Mouse (Mus musculus): ENCODE measurements at regions not wholly inside any gene's neighbourhood (a gene's known extent, or its start where the extent isn't known, plus 50 kb on each side); places are given as distances from the start of the nearest gene placed in this dataset.

- in situ Hi-C loops (cut with MboI; ENCODE audit: unreplicated experiment in 2 of 2), result no loop called here
Measured at GRCm38 (mm10) chr11:82668026-82668425, 96.1 kb downstream of the Cct6b start.

- in situ Hi-C loops (cut with MboI; ENCODE audit: unreplicated experiment in 2 of 2), result no loop called here
Measured at GRCm38 (mm10) chr11:82664076-82664475, 100.0 kb downstream of the Cct6b start.

- in situ Hi-C loops (cut with MboI; ENCODE audit: unreplicated experiment in 2 of 2), result no loop called here
Measured at GRCm38 (mm10) chr11:82662086-82662485, 102.0 kb downstream of the Cct6b start.

GRCm38 (mm10) chr11:82651751-82652150 is 112.4 kb downstream of the Cct6b start:
- in situ Hi-C loops (cut with MboI; ENCODE audit: unreplicated experiment in 2 of 2), result no loop called here

- in situ Hi-C loops (cut with MboI; ENCODE audit: unreplicated experiment in 2 of 2), result no loop called here
Measured at GRCm38 (mm10) chr11:82638513-82638912, 125.6 kb downstream of the Cct6b start.

- in situ Hi-C loops (cut with MboI; ENCODE audit: unreplicated experiment in 2 of 2), result no loop called here
Measured at GRCm38 (mm10) chr11:82632191-82632590, 131.9 kb downstream of the Cct6b start.

- in situ Hi-C loops (cut with MboI; ENCODE audit: unreplicated experiment in 2 of 2), result no loop called here
Measured at GRCm38 (mm10) chr11:82631387-82631786, 132.7 kb downstream of the Cct6b start.

GRCm38 (mm10) chr11:82626501-82627111 is 137.5 kb downstream of the Cct6b start:
- in situ Hi-C loops (cut with MboI; ENCODE audit: unreplicated experiment in 2 of 2), result no loop called here

GRCm38 (mm10) chr11:82621061-82621460 is 143.1 kb downstream of the Cct6b start:
- in situ Hi-C loops (cut with MboI; ENCODE audit: unreplicated experiment in 2 of 2), result loop anchor here in 1 of 2 experiments (25.0 kb wide), 1 partner anchor 634 kb away; no protein-coding TSS in a partner anchor

GRCm38 (mm10) chr11:82619418-82619817 is 144.7 kb downstream of the Cct6b start:
- in situ Hi-C loops (cut with MboI; ENCODE audit: unreplicated experiment in 2 of 2), result loop anchor here (5.0 to 25.0 kb wide), 6 partner anchors 53 to 632 kb away; partner anchors contain the start of genes Fndc8 (in 1 of the 2) and Rad51d (in 1 of the 2)

GRCm38 (mm10) chr11:82618457-82618856 is 145.7 kb downstream of the Cct6b start:
- in situ Hi-C loops (cut with MboI; ENCODE audit: unreplicated experiment in 2 of 2), result loop anchor here (5.0 to 25.0 kb wide), 6 partner anchors 54 to 631 kb away; partner anchors contain the start of genes Fndc8 (in 1 of the 2) and Rad51d (in 1 of the 2)

GRCm38 (mm10) chr11:82616856-82617255 is 147.3 kb downstream of the Cct6b start:
- in situ Hi-C loops (cut with MboI; ENCODE audit: unreplicated experiment in 2 of 2), result loop anchor here (5.0 to 25.0 kb wide), 6 partner anchors 55 to 630 kb away; partner anchors contain the start of genes Fndc8 (in 1 of the 2) and Rad51d (in 1 of the 2)

- in situ Hi-C loops (cut with MboI; ENCODE audit: unreplicated experiment in 2 of 2), result loop anchor here (5.0 to 25.0 kb wide), 6 partner anchors 37 to 627 kb away; partner anchors contain the start of genes Fndc8 (in 1 of the 2) and Rad51d (in 1 of the 2)
Measured at GRCm38 (mm10) chr11:82614356-82614755, 149.8 kb downstream of the Cct6b start.

- in situ Hi-C loops (cut with MboI; ENCODE audit: unreplicated experiment in 2 of 2), result loop anchor here (5.0 to 25.0 kb wide), 6 partner anchors 36 to 626 kb away; partner anchors contain the start of genes Fndc8 (in 1 of the 2) and Rad51d (in 1 of the 2)
Measured at GRCm38 (mm10) chr11:82613503-82613902, 150.6 kb downstream of the Cct6b start.

- in situ Hi-C loops (cut with MboI; ENCODE audit: unreplicated experiment in 2 of 2), result loop anchor here (5.0 to 25.0 kb wide), 6 partner anchors 35 to 625 kb away; partner anchors contain the start of genes Fndc8 (in 1 of the 2) and Rad51d (in 1 of the 2)
Measured at GRCm38 (mm10) chr11:82612026-82612425, 152.1 kb downstream of the Cct6b start.

- in situ Hi-C loops (cut with MboI; ENCODE audit: unreplicated experiment in 2 of 2), result loop anchor here in 1 of 2 experiments (25.0 kb wide), 1 partner anchor 622 kb away; no protein-coding TSS in a partner anchor
Measured at GRCm38 (mm10) chr11:82608963-82609362, 155.2 kb downstream of the Cct6b start.

GRCm38 (mm10) chr11:82607661-82608060 is 156.5 kb downstream of the Cct6b start:
- in situ Hi-C loops (cut with MboI; ENCODE audit: unreplicated experiment in 2 of 2), result loop anchor here in 1 of 2 experiments (25.0 kb wide), 1 partner anchor 620 kb away; no protein-coding TSS in a partner anchor

- in situ Hi-C loops (cut with MboI; ENCODE audit: unreplicated experiment in 2 of 2), result loop anchor here in 1 of 2 experiments (25.0 kb wide), 1 partner anchor 617 kb away; no protein-coding TSS in a partner anchor
Measured at GRCm38 (mm10) chr11:82604251-82604835, 159.8 kb downstream of the Cct6b start.

- in situ Hi-C loops (cut with MboI; ENCODE audit: unreplicated experiment in 2 of 2), result loop anchor here in 1 of 2 experiments (25.0 kb wide), 1 partner anchor 616 kb away; no protein-coding TSS in a partner anchor
Measured at GRCm38 (mm10) chr11:82602818-82603217, 161.3 kb downstream of the Cct6b start.

- in situ Hi-C loops (cut with MboI; ENCODE audit: unreplicated experiment in 2 of 2), result loop anchor here in 1 of 2 experiments (25.0 kb wide), 1 partner anchor 615 kb away; no protein-coding TSS in a partner anchor
Measured at GRCm38 (mm10) chr11:82602250-82602649, 161.9 kb downstream of the Cct6b start.

- in situ Hi-C loops (cut with MboI; ENCODE audit: unreplicated experiment in 2 of 2), result loop anchor here in 1 of 2 experiments (25.0 kb wide), 1 partner anchor 613 kb away; no protein-coding TSS in a partner anchor
Measured at GRCm38 (mm10) chr11:82600151-82600550, 164.0 kb downstream of the Cct6b start.

Measured in v-Abl transformed pro-B cells (cell line).